Mouse (Mus musculus): Measurements from ENCODE around the gene Zar1l. TPM values are rescaled to one million over a fixed set of nuclear protein-coding genes. Genes with fewer than 3 reads are reported as not detected.

The Zar1l gene
- total and polyA plus RNA-seq, 2 experiments: not detected

DNA sequence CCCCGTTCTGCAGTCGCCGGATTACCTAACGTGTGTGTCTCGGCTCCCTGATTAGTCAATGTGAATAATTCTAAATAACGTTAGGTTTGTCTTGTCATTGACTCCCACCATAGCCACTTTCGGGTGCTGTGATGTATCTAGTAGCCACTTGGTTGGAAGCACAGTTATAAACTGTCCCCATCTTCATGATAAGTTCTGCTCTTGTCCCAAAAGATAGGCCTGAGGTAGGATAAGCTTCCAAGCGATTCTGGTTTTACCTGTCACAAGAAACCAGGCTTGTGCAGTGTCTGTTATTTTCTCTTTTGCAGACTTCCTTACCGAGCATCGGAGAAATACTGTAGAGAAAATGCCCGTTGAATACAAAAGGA, 4.9 kb upstream of the Zar1l start:
- Histone ChIP-seq H3K27ac (replicated peaks; ENCODE audit: insufficient read depth, low read depth, low read length) (peak overlapping the region; percentile 59), H3K27me3 (ENCODE audit: control insufficient read depth, insufficient read depth, low read length) (no peaks in the 10 kb centered on the region), H3K4me1 (ENCODE audit: control insufficient read depth, insufficient read depth, low read length) (no peaks in the 10 kb centered on the region), H3K9ac (ENCODE audit: low read depth, low read length) (peak overlapping the region; percentile 92), H3K4me3 (ENCODE audit: insufficient read depth, low read depth, low read length) (peak overlapping the region; percentile 89), H3K79me2 (ENCODE audit: control insufficient read depth, insufficient read depth, low read length) (no peaks in the 10 kb centered on the region), H3K36me3 (ENCODE audit: control insufficient read depth, insufficient read depth, low read length) (no peaks in the 10 kb centered on the region)
- TF ChIP-seq POLR2A (IDR thresholded peaks at IDR 0.05; ENCODE audit: extremely low read depth, insufficient read depth, low read length): no peak
- no peak for TF ChIP-seq CTCF (IDR thresholded peaks at IDR 0.05; ENCODE audit: low read depth, low read length)
- DNase-seq (ENCODE audit: extremely low read depth, low read depth, low spot score): peak; percentile 40
- WGBS: 4% methylated on average over 11 of the region's 11 CpGs

GRCm38 (mm10) chr5:150521937-150522866, 4.2 kb upstream of the Zar1l start, which contains the start of gene Brca2:
Gene Brca2 (plus strand): TSS chr5:150522630.
- DNase-seq (ENCODE audit: extremely low read depth, low read depth, low spot score): peak; percentile 64
- Histone ChIP-seq H3K27me3 (ENCODE audit: control insufficient read depth, insufficient read depth, low read length) (no peaks in the 10 kb centered on the region), H3K79me2 (ENCODE audit: control insufficient read depth, insufficient read depth, low read length) (no peaks in the 10 kb centered on the region), H3K27ac (replicated peaks; ENCODE audit: insufficient read depth, low read depth, low read length) (peak within 1 kb of the TSS; percentile 59), H3K4me3 (ENCODE audit: insufficient read depth, low read depth, low read length) (peak within 1 kb of the TSS; percentile 89), H3K9ac (ENCODE audit: low read depth, low read length) (peak within 1 kb of the TSS; percentile 92), H3K4me1 (ENCODE audit: control insufficient read depth, insufficient read depth, low read length) (no peaks in the 10 kb centered on the region), H3K36me3 (ENCODE audit: control insufficient read depth, insufficient read depth, low read length) (no peaks in the 10 kb centered on the region)
- no peak for TF ChIP-seq CTCF (IDR thresholded peaks at IDR 0.05; ENCODE audit: low read depth, low read length)
- peak; percentile 38; the same call in 1 of the 2 replicates for TF ChIP-seq POLR2A (IDR thresholded peaks at IDR 0.05; ENCODE audit: extremely low read depth, insufficient read depth, low read length)
- 3% methylated on average over 61 of the region's 63 CpGs for WGBS

- Histone ChIP-seq H3K4me3 (ENCODE audit: insufficient read depth, low read depth, low read length) (no peak overlapping the region), H3K27ac (replicated peaks; ENCODE audit: insufficient read depth, low read depth, low read length) (no peak overlapping the region), H3K27me3 (ENCODE audit: control insufficient read depth, insufficient read depth, low read length) (no peaks in the 10 kb centered on the region), H3K4me1 (ENCODE audit: control insufficient read depth, insufficient read depth, low read length) (no peaks in the 10 kb centered on the region), H3K9ac (ENCODE audit: low read depth, low read length) (no peak overlapping the region), H3K36me3 (ENCODE audit: control insufficient read depth, insufficient read depth, low read length) (no peaks in the 10 kb centered on the region), H3K79me2 (ENCODE audit: control insufficient read depth, insufficient read depth, low read length) (no peaks in the 10 kb centered on the region)
- WGBS: 88% methylated on average over 1 of the region's 1 CpGs
- DNase-seq (ENCODE audit: extremely low read depth, low read depth, low spot score): peak; percentile 66
- no peak for TF ChIP-seq POLR2A (IDR thresholded peaks at IDR 0.05; ENCODE audit: extremely low read depth, insufficient read depth, low read length)
- TF ChIP-seq CTCF (IDR thresholded peaks at IDR 0.05; ENCODE audit: low read depth, low read length): peak; percentile 43
Measured at GRCm38 (mm10) chr5:150519551-150519950, 1.6 kb upstream of the Zar1l start.

DNA sequence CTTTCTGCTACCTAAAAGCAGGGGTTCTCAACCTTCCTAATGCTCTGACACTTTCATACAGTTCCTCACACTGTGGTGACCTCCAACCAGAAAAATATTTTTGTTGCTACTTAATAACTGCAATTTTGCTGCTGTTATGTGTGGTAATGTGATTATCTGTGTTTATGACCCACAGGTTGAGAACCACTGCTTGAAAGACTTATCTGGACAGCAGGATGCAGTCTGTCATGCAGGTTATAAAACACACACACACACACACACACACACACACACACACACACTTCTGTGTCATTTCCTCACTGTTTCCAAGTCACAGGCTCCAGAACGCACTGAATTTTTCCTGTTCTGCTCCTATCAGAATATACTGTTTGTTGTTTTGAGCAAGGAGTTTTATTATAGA, 3.9 kb downstream of the Zar1l start:
- Histone ChIP-seq H3K27ac (replicated peaks; ENCODE audit: insufficient read depth, low read depth, low read length) (no peak overlapping the region), H3K4me1 (ENCODE audit: control insufficient read depth, insufficient read depth, low read length) (no peaks in the 10 kb centered on the region), H3K36me3 (ENCODE audit: control insufficient read depth, insufficient read depth, low read length) (no peaks in the 10 kb centered on the region), H3K79me2 (ENCODE audit: control insufficient read depth, insufficient read depth, low read length) (no peaks in the 10 kb centered on the region), H3K9ac (ENCODE audit: low read depth, low read length) (no peak overlapping the region), H3K27me3 (ENCODE audit: control insufficient read depth, insufficient read depth, low read length) (no peaks in the 10 kb centered on the region), H3K4me3 (ENCODE audit: insufficient read depth, low read depth, low read length) (no peak overlapping the region)
- no peak for DNase-seq (ENCODE audit: extremely low read depth, low read depth, low spot score)
- TF ChIP-seq POLR2A (IDR thresholded peaks at IDR 0.05; ENCODE audit: extremely low read depth, insufficient read depth, low read length): no peak
- TF ChIP-seq CTCF (IDR thresholded peaks at IDR 0.05; ENCODE audit: low read depth, low read length): no peak
- WGBS: 96% methylated on average over 1 of the region's 1 CpGs

- Histone ChIP-seq H3K27me3 (ENCODE audit: control insufficient read depth, insufficient read depth, low read length) (no peaks in the 10 kb centered on the region), H3K4me3 (ENCODE audit: insufficient read depth, low read depth, low read length) (no peak overlapping the region), H3K27ac (replicated peaks; ENCODE audit: insufficient read depth, low read depth, low read length) (no peak overlapping the region), H3K4me1 (ENCODE audit: control insufficient read depth, insufficient read depth, low read length) (no peaks in the 10 kb centered on the region), H3K79me2 (ENCODE audit: control insufficient read depth, insufficient read depth, low read length) (no peaks in the 10 kb centered on the region), H3K9ac (ENCODE audit: low read depth, low read length) (no peak overlapping the region), H3K36me3 (ENCODE audit: control insufficient read depth, insufficient read depth, low read length) (no peaks in the 10 kb centered on the region)
- no peak for DNase-seq (ENCODE audit: extremely low read depth, low read depth, low spot score)
- 83% methylated on average over 4 of the region's 4 CpGs for WGBS
- no peak for TF ChIP-seq POLR2A (IDR thresholded peaks at IDR 0.05; ENCODE audit: extremely low read depth, insufficient read depth, low read length)
- TF ChIP-seq CTCF (IDR thresholded peaks at IDR 0.05; ENCODE audit: low read depth, low read length): no peak
Measured at GRCm38 (mm10) chr5:150513264-150513663, 4.7 kb downstream of the Zar1l start.

All from liver, adult 2 months (tissue).